Mouse (Mus musculus) effector memory CD4-positive, alpha-beta T cell, adult 5 months (primary cell): Measurements from ENCODE around the gene Lamp2. TPM values are rescaled to one million over a fixed set of nuclear protein-coding genes. Genes with fewer than 3 reads are reported as not detected.

ENCODE experiments used
- polyA plus RNA-seq: library from polyadenylated mRNA; unstranded; fragments of 100-300 nt; shearing (Covaris generic); gene quantifications from one replicate; pipeline ENCODE4 v1.2.1, GENCODE M21; 2017

Lamp2 gene
- polyA plus RNA-seq: 34.8 TPM

DNA sequence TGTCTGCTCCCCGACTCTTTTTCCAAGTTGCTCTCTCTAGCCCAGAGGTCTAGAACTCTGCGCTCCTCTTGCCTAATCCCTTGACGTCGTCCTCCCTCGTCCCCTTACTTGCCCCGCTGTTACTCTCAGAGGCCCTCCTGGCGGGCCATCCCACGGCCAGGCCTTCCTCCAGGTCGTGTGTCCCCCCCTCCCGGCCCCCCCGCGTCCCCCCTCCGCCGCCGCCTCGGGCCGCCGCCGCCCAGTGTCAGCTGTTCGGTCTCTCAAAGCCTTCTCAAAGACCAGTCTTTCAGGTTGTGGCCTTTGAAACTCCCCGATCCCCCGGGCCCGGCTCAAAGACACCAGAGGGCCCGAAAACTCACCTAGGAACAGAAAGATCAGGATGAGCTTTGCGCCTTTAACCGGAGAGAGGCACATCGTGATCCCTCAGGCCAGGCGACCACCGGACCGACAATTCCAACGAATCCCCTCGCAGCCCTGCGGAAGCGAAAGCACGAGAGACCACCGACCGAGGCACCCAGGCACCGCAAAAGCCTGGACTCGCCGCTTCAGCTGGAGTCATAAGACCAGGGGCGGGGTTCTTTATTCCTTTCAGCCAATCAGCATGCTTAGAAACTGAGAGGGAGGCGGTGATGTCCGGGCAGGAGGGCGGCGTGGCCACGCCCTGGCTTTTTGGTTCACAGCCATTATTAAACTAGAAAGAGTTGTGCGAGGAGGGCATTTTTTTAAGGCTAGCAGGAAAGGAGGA lies at the start of gene Lamp2:
TSS of gene Lamp2 (minus strand) at position 565 of the 745 bp plus-strand sequence.

Other genes starting within 250 kb of the Lamp2 start
- not detected for gene Tmem255a, start 204.0 kb downstream of the Lamp2 start, polyA plus RNA-seq
- not detected for gene Atp1b4, start 140.3 kb downstream of the Lamp2 start, polyA plus RNA-seq
- gene Cul4b, start 119.7 kb upstream of the Lamp2 start, polyA plus RNA-seq: 28.2 TPM
- 117 TPM for gene Mcts1, start 144.1 kb upstream of the Lamp2 start, polyA plus RNA-seq
- gene C1galt1c1, start 178.6 kb upstream of the Lamp2 start, polyA plus RNA-seq: 24.5 TPM